Mouse (Mus musculus) v-Abl transformed pro-B cells (cell line): Measurements from ENCODE around the gene Katnbl1.

Source experiments
- in situ Hi-C, 2 experiments: fragments of 400-800 bp; cut with MboI; formaldehyde crosslinking; loops; one replicate each; pipeline ENCODE4 v1.15.1; 2025; ENCODE audit not compliant: unreplicated experiment in 2 of 2

Katnbl1 gene

GRCm38 (mm10) chr2:112454125-112454861, 75.3 kb downstream of the Katnbl1 start:
- in situ Hi-C loops = loop anchor here (5.0 to 10.0 kb wide), 2 partner anchors 189 to 192 kb away; partner anchors contain the start of genes Nop10 (in 2 of the 2), Gm21985 (in 1 of the 2) and Slc12a6 (in 1 of the 2)

DNA sequence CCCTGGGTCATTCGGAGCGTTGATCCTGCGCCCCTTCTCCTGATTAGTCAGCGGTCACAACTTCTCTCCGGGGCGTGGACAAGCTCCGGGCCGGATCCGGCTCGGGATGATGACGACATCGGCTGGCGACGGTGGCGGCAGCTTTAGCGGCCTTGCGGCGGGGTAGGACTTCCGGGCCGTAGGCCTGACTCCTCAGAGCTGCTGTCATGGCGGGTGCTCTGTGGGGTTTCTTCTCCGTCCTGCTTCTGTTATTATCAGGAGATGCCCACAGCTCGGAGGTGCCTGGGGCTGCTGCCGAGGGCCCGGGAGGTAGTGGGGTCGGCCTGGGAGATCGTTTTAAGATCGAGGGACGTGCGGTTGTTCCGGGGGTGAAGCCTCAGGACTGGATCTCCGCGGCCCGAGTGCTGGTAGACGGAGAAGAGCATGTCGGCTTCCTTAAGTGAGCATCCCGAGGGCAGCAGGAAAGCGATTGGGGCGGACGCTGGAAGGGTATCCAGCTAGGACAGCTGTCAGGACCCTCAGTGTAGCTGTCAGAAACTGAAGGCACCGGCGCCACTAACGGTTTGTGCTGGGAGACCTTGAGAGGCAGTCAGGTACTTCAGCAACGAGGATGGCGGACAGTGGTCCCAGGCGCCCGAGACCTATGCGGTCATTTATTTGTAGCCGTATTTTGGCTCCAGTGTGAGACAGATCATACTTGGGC, 76.0 kb downstream of the Katnbl1 start, which contains the start of gene Emc7:
Gene Emc7, plus strand, starts transcription at position 136 of the 703 bp plus-strand sequence.
- in situ Hi-C loops = loop anchor here (5.0 to 10.0 kb wide), 2 partner anchors 190 to 193 kb away; partner anchors contain the start of genes Nop10 (in 2 of the 2), Gm21985 (in 1 of the 2) and Slc12a6 (in 1 of the 2)

- in situ Hi-C loops = no loop called here
Observed at GRCm38 (mm10) chr2:112460557-112460956, 81.5 kb downstream of the Katnbl1 start.
